Mouse (Mus musculus): Measurements from ENCODE around the gene Mtmr10.

Mtmr10 gene

DNA sequence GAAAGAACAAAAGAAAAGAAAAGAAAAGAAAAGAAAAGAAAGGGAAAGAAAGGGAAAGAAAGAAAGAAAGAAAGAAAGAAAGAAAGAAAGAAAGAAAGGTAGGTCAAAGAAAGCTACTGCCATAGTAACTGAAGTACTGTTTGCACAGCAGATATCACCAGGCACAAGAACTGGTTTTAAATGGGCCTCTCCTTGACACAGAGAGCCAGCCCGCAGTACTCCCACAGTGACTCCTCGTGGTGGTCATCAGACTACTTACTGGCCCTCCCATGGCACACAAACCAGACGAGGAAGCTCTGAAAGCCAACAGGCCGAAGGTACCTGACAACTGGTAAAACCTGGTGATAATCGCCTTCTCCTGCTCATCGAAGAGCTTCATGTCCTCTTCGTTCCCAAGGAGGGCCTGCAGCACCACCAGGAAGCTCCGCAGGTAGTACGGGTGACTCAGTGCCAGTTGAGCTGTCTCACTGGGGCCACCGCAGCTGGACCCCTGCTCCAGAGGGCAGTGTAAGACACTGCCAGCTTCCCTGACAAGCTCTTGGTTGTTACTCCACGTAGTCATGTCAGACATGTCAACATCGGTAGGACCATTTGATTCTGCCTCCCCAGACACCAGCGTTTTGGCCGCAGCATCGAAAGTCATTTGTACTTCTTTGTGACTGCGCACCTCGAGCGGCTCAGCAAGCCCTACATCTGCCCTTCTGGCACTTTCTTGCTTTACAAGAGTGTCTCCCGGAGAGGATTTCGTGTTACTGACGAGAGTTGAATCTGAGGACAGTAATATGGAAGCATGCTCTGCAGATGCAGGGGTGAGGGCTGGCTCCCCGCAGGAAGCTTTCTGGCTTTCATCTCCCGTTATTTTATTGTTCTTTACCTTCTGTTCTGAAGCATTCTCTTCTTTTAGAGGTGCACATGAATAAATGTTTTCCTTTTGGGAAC, 84.8 kb downstream of the Mtmr10 start:
- DNase-seq (ENCODE audit: low read depth): no peak

DNA sequence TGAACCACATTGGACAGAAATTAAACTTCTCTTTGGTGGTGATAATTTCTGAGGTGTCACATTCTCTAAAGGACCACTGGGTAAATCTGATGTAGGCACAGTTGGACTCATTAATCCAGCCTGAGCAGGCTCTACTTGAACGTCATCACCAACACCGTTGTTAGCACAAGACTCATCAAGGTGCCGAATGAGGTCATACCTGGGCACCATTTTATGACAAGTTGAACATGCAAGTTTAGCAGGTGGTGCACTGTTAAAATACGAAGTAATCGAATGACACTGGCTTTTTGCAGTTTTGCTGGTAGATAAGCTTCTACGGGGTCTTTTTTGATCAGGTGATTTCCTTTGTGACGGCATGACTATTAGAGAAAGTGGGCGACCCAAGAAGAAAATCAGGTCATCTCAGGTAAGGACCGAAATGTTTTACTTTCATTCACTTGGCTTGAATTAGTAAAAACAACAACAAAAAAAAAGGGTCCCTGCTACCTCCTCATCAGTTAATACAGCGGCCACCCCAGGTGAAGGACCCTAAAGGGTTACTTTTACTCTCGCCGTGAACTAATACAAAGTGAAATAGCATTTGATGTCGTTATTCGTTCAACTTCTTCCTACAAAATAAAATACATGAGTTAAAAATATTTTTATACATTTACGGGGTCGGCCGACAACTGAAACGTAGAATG, 85.8 kb downstream of the Mtmr10 start:
- DNase-seq (ENCODE audit: low read depth): peak; percentile 38

DNA sequence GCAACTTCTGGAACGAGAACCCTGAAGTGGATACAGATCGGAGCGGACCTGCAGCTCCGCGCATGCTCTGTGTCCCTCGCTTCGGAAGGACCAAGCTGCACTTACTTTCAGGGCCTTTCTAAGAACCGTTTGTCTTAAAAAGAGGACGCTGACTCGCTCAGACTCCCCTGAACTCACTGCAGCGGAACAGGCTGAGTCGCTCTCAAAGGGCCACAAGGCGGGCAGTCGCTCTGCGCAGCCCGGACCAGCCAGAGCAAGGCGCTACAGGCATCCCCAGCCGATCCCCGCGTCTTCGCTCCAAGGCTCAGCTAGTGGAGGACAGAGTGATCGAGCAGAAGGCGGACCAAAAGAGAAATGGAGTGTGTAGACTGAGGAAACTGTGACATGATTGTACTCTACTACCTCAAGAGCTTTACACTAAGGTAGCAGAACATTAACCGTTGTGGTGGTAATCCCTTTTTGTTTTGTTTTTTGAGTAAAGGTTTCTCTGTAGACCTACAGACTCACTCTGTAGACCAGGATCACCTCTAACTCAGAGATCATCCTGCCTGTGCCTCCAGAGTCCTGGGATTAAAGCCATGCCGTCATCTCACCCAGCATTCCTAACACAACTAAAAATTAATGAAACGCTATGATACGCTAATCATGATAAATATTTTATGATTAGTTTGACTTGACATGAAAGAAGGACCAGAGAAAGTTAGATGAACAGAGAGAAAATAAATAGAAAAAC, 86.5 kb downstream of the Mtmr10 start, which contains the start of gene Fan1:
Fan1 (minus strand) TSS at position 266 of the 733 bp plus-strand sequence.
- peak; percentile 84 for DNase-seq (ENCODE audit: low read depth)

All from 416B (cell line).